Mouse (Mus musculus) T-cell, adult 66 days (primary cell): ENCODE measurements around the gene Nup93. TPM values are rescaled to one million over a fixed set of nuclear protein-coding genes. Genes with fewer than 3 reads are reported as not detected.

Source experiments
- total RNA-seq, 2 experiments: library from RNA; stranded (reverse); gene quantifications; 3 replicates in 1 of 2; 4 replicates in 1 of 2; pipeline ENCODE4 v1.2.4; 2023

The Nup93 gene
- total RNA-seq = 10 to 100 TPM; 32.2 to 37.1 TPM

DNA sequence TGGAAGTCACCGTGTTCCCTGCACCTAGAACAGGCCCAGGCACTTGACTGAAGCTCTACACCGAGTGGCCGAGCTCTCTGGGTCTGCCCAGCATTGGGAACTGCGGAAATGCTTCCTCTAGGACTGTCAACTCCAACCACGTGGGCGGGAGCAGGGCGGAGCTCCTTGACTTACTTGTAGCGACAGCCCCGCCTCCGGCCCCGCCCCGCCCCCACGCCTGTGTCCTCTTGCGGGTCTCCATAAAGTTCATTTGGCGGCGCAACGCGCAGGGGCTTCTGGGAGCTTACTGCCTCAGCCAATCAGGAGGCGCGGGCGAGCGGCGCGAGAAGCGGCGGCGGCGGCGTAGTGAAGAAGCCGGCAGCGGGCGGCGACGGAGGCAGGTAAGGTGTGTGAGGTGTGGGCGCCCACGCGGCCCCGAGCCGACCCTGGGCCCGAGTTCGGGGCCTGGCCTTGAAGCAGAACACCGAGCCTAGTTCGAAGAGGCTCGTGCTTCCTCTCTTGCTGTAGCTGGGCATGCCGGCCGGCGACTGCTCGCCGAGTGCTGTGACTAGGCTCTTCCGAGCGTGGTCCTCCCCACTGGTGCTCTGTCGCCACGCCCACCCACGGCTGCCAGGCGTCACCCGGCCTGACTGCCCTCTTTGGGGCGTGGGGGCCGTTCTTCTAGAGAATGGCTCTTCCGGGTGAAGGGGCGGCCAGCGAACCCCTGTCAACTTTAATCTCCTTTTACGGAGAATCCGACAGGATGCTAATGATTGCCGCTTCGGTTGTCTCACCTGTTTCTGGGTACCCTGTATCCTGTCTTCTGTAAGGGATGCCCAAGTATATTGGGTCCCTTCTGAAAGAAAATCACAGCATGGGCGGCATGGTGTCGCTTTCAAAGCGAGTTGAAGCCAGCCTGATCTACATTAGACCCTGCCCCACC is at the start of gene Nup93:
TSS of gene Nup93 (plus strand) at position 313 of the 922 bp plus-strand sequence.

GRCm38 (mm10) chr8:94172075-94172808 is 42.1 kb upstream of the Nup93 start, which contains the start of gene Mt2:
Mt2 (plus strand) TSS chr8:94172664.

DNA sequence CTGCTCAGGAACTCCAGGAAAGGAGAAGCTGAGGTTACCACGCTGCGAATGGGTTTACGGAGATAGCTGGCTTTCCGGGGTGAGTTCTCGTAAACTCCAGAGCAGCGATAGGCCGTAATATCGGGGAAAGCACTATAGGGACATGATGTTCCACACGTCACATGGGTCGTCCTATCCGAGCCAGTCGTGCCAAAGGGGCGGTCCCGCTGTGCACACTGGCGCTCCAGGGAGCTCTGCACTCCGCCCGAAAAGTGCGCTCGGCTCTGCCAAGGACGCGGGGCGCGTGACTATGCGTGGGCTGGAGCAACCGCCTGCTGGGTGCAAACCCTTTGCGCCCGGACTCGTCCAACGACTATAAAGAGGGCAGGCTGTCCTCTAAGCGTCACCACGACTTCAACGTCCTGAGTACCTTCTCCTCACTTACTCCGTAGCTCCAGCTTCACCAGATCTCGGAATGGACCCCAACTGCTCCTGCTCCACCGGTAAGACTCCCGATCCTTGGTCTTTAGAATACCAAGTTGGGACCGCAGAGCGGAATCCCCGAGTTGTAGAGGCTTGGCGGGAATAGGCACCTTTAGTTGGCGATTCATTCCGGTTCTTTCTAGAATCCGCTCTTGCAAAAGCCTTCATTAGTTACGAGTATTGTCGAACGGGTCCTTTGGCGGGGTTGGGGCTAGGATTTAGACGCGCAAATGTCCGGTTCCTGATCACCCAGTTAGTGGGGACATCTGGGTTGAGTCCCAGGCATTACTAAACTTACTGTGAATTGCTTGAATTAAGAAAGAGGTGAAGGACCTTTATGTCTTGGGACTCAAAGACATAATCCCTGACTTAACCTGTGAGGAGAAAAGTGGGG is 35.3 kb upstream of the Nup93 start, which contains the start of gene Mt1:
TSS of gene Mt1 (plus strand) at position 226 of the 856 bp plus-strand sequence.

GRCm38 (mm10) chr8:94328932-94329728 is 114.8 kb downstream of the Nup93 start, which contains the start of gene Slc12a3:
Slc12a3 (plus strand) TSS chr8:94329201.

Other genes starting within 250 kb of the Nup93 start
- gene Amfr, start 201.7 kb upstream of the Nup93 start, total RNA-seq = 10 to 100 TPM; 63.8 to 75.0 TPM
- 10 to 100 TPM; 56.3 to 64.4 TPM for gene Nudt21, start 177.5 kb upstream of the Nup93 start, total RNA-seq
- 10 to 100 TPM; 19.5 to 20.8 TPM for gene Ogfod1, start 177.4 kb upstream of the Nup93 start, total RNA-seq
- gene Bbs2, start 115.6 kb upstream of the Nup93 start, total RNA-seq = 10 to 100 TPM; 10.7 to 10.8 TPM
- not detected for gene Mt4, start 77.4 kb upstream of the Nup93 start, total RNA-seq
- gene Mt3, start 62.0 kb upstream of the Nup93 start, total RNA-seq = not detected
- 10 to 100 TPM in 1 of 2 experiments, 1 to 10 TPM in 1; 3.0 to 10.9 TPM for gene Mt2, start 41.9 kb upstream of the Nup93 start, total RNA-seq
- gene Mt1, start 35.5 kb upstream of the Nup93 start, total RNA-seq = 1 to 10 TPM; 4.0 to 7.0 TPM
- 1 to 10 TPM in 1 of 2 experiments, not detected in 1; 1.7 TPM for gene Slc12a3, start 114.6 kb downstream of the Nup93 start, total RNA-seq
- gene Herpud1, start 171.9 kb downstream of the Nup93 start, total RNA-seq = 100 to 1,000 TPM in 1 of 2 experiments, 10 to 100 TPM in 1; 94.2 to 101 TPM
- 100 to 1,000 TPM; 433 to 436 TPM for gene Nlrc5, start 219.8 kb downstream of the Nup93 start, total RNA-seq